Mouse (Mus musculus): Measurements from ENCODE around the gene Ptpn5. TPM values are rescaled to one million over a fixed set of nuclear protein-coding genes. Genes with fewer than 3 reads are reported as not detected.

Ptpn5 gene
- total RNA-seq, 2 experiments from 2014 or later, result not detected

DNA sequence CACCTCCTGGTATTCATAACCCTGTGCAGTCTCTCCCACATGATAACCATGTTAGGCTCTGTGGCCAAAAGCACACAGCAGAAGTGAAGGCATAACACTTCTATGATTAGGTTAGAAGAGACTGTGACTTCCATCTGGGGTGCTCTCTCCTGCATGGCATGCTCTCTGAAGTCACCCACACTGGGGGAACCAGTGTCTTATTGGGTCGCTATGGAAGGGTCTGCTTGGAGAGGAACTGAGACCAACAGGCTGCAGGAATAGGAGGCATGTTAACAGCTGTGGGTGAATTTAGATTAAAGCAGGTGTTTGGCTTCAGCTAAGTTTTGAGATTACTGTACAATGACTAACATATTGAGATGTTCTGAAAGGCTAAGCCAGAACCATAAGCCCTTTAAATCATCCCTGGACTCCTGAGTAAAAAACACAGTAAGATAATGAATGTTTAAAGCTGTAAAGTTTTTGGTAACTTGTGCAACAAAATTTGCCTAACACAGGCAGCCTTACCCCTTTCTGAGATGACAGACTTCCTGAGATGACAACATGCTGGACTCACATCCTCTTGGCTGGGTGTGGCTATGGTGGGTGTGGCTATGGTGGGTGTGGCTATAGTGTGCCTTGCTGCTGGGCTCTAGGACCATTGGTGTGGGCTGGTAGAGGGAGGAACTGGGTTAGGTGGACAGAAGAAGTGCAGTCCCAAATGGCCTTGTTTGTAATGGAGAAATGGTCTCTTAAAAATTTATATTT, 29.6 kb downstream of the Ptpn5 start:
- DNase-seq, result no peak
- Histone ChIP-seq H3K4me3 (no peak overlapping the region), H3K27ac (no peak overlapping the region)
- intact Hi-C loops (cut with DNase I), result no loop called here
- no peak for TF ChIP-seq CTCF (IDR thresholded peaks at IDR 0.05)

DNA sequence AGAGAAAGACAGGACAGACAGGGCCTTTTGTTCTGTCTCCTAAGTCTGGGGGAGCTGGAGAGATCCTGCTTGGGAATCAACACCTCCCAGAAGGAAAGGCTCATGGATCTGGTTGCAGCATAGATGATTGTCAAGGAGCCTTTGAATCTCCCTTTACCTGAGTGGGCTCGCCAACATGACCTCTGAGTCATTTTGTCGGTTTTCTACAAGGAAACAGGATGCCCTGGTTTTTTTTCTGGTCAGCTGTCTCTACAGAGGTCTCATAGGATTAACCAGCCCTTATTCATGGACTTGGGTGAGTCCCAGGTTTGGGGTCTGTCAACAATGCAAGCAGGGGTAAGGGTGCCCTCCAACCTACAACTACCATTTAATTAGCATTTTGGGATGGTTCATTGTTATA, 30.5 kb downstream of the Ptpn5 start:
- intact Hi-C loops (cut with DNase I), result no loop called here
- Histone ChIP-seq H3K27ac (no peak overlapping the region), H3K4me3 (no peak overlapping the region)
- TF ChIP-seq CTCF (IDR thresholded peaks at IDR 0.05), result no peak
- no peak for DNase-seq

DNA sequence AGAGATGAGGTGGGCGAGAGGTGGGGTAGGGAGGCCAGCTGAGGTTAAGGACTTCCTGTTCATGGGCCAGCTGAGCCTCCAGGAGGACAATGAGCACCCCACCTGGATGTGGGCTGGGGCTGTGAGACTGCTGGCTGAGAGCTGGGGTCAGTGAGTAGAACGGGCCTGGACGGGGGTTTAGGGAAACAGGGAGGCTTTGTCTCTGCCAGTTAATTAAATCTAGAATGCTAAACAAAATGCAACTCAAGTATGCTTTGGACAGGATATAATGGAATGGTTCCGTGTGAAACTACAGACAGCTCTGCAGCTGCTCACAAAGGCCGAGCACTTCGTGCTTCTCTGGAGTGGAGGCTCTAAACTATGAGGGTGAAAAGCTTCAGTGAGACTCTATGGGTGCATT, 32.9 kb downstream of the Ptpn5 start:
- no peak for TF ChIP-seq CTCF (IDR thresholded peaks at IDR 0.05)
- H3K27ac ChIP-seq, result no peak overlapping the region
- H3K4me3 ChIP-seq, result no peak overlapping the region
- DNase-seq, result no peak
- intact Hi-C loops (cut with DNase I), result no loop called here

GRCm38 (mm10) chr7:47099306-47099705, 34.2 kb downstream of the Ptpn5 start:
- Histone ChIP-seq H3K4me3 (no peak overlapping the region), H3K27ac (no peak overlapping the region)
- TF ChIP-seq CTCF (IDR thresholded peaks at IDR 0.05), result no peak
- intact Hi-C loops (cut with DNase I), result no loop called here
- DNase-seq, result no peak

- no peak overlapping the region for H3K27ac ChIP-seq
- H3K4me3 ChIP-seq, result no peak overlapping the region
- DNase-seq, result no peak
- TF ChIP-seq CTCF (IDR thresholded peaks at IDR 0.05), result no peak
- intact Hi-C loops (cut with DNase I), result no loop called here
Observed at GRCm38 (mm10) chr7:47098044-47098443, 35.4 kb downstream of the Ptpn5 start.

GRCm38 (mm10) chr7:47094969-47095368, 38.5 kb downstream of the Ptpn5 start:
- no peak overlapping the region for H3K27ac ChIP-seq
- TF ChIP-seq CTCF (IDR thresholded peaks at IDR 0.05), result no peak
- H3K4me3 ChIP-seq, result no peak overlapping the region
- DNase-seq, result no peak
- intact Hi-C loops (cut with DNase I), result no loop called here

- no peak for TF ChIP-seq CTCF (IDR thresholded peaks at IDR 0.05)
- Histone ChIP-seq H3K27ac (no peak overlapping the region), H3K4me3 (no peak overlapping the region)
- no peak for DNase-seq
- intact Hi-C loops (cut with DNase I), result no loop called here
Observed at GRCm38 (mm10) chr7:47093935-47094334, 39.5 kb downstream of the Ptpn5 start.

DNA sequence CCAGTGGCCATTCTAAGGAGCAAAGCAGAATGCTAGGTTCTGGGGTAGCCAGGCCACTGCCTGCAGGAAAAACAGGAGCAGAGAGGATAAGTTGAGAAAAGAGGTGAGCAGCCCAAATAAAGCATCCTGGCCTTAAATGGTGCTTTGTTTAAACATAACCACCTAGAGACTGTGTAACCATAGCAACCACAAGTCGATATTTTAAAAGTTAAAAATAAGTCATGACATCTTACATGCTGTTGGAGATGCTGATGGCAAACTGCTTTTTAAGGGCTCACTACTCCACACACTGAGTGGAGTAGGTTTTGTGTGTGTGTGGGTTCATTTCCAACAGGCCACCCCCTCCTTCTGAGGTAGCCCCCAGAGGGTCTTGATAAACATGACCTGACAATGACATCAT, 48.4 kb downstream of the Ptpn5 start:
- H3K27ac ChIP-seq, result no peak overlapping the region
- intact Hi-C loops (cut with DNase I), result no loop called here
- no peak overlapping the region for H3K4me3 ChIP-seq
- DNase-seq, result no peak
- no peak for TF ChIP-seq CTCF (IDR thresholded peaks at IDR 0.05)

GRCm38 (mm10) chr7:47081277-47081676, 52.2 kb downstream of the Ptpn5 start:
- intact Hi-C loops (cut with DNase I), result loop anchor here (1.0 to 5.0 kb wide), 2 partner anchors 58 to 119 kb away; no protein-coding TSS in a partner anchor
- Histone ChIP-seq H3K27ac (no peak overlapping the region), H3K4me3 (no peak overlapping the region)
- TF ChIP-seq CTCF (IDR thresholded peaks at IDR 0.05), result peak; percentile 93
- DNase-seq, result peak; percentile 71

DNA sequence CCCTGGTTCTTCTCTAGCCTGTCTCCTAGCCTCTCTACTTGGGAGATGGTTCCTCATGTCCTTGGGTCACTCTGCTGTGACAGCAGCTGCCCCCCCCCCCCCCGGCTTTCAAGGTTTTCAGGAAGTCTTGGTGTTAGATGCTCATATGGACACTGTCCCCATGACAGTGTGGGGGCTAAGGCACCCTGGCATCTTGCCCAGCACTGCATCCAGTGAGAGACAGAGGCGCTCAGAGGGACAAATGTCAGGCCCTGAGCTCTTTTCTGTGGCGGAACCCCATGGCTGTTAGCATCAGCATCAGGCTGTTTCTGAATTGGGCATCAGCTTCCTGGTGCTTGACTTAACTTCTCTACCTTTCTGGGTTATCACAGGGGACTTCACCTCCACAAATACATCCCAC, 52.6 kb downstream of the Ptpn5 start:
- no peak overlapping the region for H3K27ac ChIP-seq
- intact Hi-C loops (cut with DNase I), result loop anchor here (1.0 to 5.0 kb wide), 2 partner anchors 58 to 119 kb away; no protein-coding TSS in a partner anchor
- no peak overlapping the region for H3K4me3 ChIP-seq
- no peak for DNase-seq
- TF ChIP-seq CTCF (IDR thresholded peaks at IDR 0.05), result no peak

- DNase-seq, result peak; percentile 48
Observed at GRCm38 (mm10) chr7:47077451-47077850, 56.0 kb downstream of the Ptpn5 start.

DNA sequence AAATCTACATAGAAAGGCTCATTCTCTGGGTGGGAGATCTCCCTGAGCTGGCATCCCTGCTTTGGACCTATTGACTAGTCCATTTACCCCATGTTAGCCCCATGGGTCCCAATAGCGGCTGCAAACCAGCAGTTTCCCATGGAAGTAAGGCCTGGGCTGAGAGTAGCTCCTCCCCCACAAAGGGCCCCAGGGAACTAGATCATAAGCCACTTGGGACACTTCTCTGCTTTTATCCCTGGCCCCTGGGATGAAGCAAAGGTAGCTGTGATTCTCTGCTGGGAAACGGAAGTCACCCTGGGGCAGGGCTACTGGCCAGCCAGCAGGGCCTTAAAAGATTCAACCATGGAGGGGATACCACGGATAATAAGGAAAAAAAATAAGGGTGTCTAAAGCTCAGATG, 56.8 kb downstream of the Ptpn5 start:
- no peak for DNase-seq
- Histone ChIP-seq H3K4me3 (no peak overlapping the region), H3K27ac (no peak overlapping the region)
- intact Hi-C loops (cut with DNase I), result no loop called here
- no peak for TF ChIP-seq CTCF (IDR thresholded peaks at IDR 0.05)

More at GRCm38 (mm10) chr7:47077451-47077850, 56.0 kb downstream of the Ptpn5 start:
- no peak overlapping the region for H3K4me3 ChIP-seq
- H3K27ac ChIP-seq, result no peak overlapping the region
- TF ChIP-seq CTCF (IDR thresholded peaks at IDR 0.05), result peak; percentile 39
- intact Hi-C loops (cut with DNase I), result no loop called here

DNA sequence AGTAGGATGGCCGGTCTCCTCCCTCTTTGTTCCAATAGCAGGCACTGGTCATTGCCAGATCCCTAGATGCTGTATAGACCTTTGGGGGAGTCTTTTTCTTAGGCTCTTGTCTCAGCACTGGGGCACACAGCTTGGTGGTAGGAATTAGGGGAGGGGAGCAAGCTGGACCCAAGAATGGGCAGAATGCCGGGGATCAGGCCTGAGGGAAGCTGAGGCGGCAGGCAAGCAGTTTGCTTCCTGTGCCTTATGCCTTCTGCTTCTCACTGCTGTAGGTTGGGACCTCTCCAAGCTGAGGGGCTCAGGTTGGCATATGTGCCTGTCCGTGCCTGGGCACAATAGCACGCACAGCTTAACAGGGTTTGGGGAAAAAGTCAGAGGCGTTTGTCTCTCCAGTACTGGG, 57.3 kb downstream of the Ptpn5 start:
- TF ChIP-seq CTCF (IDR thresholded peaks at IDR 0.05), result no peak
- Histone ChIP-seq H3K27ac (no peak overlapping the region), H3K4me3 (no peak overlapping the region)
- no peak for DNase-seq
- intact Hi-C loops (cut with DNase I), result no loop called here
